Comparison of ENCODE assay signal across 29 mouse cellular contexts in the genomic region with DNA sequence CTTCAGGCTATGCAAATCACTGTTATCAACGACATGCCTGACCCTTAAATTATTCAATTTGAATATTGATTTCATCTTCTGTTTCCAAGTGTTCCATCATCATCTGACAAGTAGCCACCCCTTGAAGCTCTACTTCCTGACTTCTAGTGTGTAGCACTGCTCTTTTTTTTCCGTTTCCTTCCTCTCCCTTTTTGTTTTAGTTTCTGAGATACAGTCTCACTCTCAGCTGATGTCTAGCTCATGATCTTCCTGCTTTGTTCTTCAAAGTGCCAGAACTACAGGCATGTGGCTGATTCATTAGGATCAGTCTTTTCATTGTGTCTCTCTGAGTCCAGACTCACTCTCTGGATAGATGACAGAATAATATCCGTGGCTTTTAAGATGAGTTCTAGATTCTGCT. TPM values are rescaled to one million over a fixed set of nuclear protein-coding genes. Genes with fewer than 3 reads are reported as not detected.
DNase-seq lines count a peak whose midpoint lies in the region; ATAC-seq lines count a peak whose summit lies in the region.
"Had no signal": no experiment of that assay in that cellular context is flagged by ENCODE, and none has a peak within 500 bp of the region (broad histone marks: within the 10 kb centered on the region; RNA-seq: fewer than 3 reads in every experiment).

No protein-coding gene starts in this region.

- no peaks in the 10 kb centered on the region for H3K9me3 ChIP-seq in midbrain, embryonic 16.5 days (replicated peaks; ENCODE audit: control insufficient read depth, low read length, poor library complexity, severe bottlenecking)
- H3K9me3 ChIP-seq: embryonic facial prominence, embryonic 12.5 days; embryonic facial prominence, embryonic 15.5 days; G1E; heart, embryonic 12.5 days; heart, embryonic 15.5 days; hindbrain, embryonic 10.5 days; hindbrain, embryonic 13.5 days had no signal

- H3K27me3 ChIP-seq in midbrain, embryonic 16.5 days (ENCODE audit: control insufficient read depth, insufficient read depth, low read depth, low read length) = no peaks in the 10 kb centered on the region
- H3K27me3 ChIP-seq: CH12.LX; embryonic facial prominence, embryonic 12.5 days; embryonic facial prominence, embryonic 15.5 days; heart, embryonic 12.5 days; heart, embryonic 15.5 days; hindbrain, embryonic 13.5 days; Patski had no signal

- H3K4me3 ChIP-seq in midbrain, embryonic 16.5 days (ENCODE audit: low read depth, low read length) = no peak overlapping the region
- H3K4me3 ChIP-seq: embryonic facial prominence, embryonic 12.5 days; embryonic facial prominence, embryonic 15.5 days; heart, embryonic 12.5 days; heart, embryonic 15.5 days; hindbrain, embryonic 10.5 days; hindbrain, embryonic 13.5 days had no signal

- DNase-seq in CD4-positive helper T cell, adult 2 months (ENCODE audit: low read depth, low spot score) = peak; percentile 28
- DNase-seq in induced T-regulatory cell, adult 2 months (ENCODE audit: low read depth) = peak; percentile 17
- DNase-seq in naive thymus-derived CD4-positive, alpha-beta T cell, adult 2 months (ENCODE audit: low read depth) = peak; percentile 59
- no peak for DNase-seq in spleen, postnatal 10 days (ENCODE audit: low spot score in 2 of 2)
- DNase-seq: adrenal gland, adult 2 months; adrenal gland, postnatal 14 days; B cell, adult 2 months; cerebellum, adult 11-12 months; cerebellum, adult 9-10 months; cerebellum, postnatal 14 days; forebrain, postnatal 0 days; gastrocnemius, postnatal 25 days; heart, adult 18-20 months; heart, postnatal 10 days; heart, postnatal 36 days had no signal

- no peak overlapping the region for H3K4me2 ChIP-seq in midbrain, embryonic 16.5 days (ENCODE audit: low read length)
- H3K4me2 ChIP-seq: embryonic facial prominence, embryonic 12.5 days; embryonic facial prominence, embryonic 15.5 days; heart, embryonic 12.5 days; heart, embryonic 15.5 days; hindbrain, embryonic 13.5 days had no signal

- 79% methylated on average over 3 of the region's 3 CpGs for WGBS in midbrain, embryonic 16.5 days

- H3K4me1 ChIP-seq in midbrain, embryonic 16.5 days (ENCODE audit: control insufficient read depth, insufficient read depth, low read length) = no peaks in the 10 kb centered on the region
- H3K4me1 ChIP-seq: embryonic facial prominence, embryonic 12.5 days; embryonic facial prominence, embryonic 15.5 days; heart, embryonic 12.5 days; heart, embryonic 15.5 days; hindbrain, embryonic 10.5 days; hindbrain, embryonic 13.5 days had no signal

- no peaks in the 10 kb centered on the region for H3K36me3 ChIP-seq in midbrain, embryonic 16.5 days (ENCODE audit: control insufficient read depth, insufficient read depth, low read length)
- H3K36me3 ChIP-seq: embryonic facial prominence, embryonic 12.5 days; embryonic facial prominence, embryonic 15.5 days; G1E; heart, embryonic 12.5 days; heart, embryonic 15.5 days; hindbrain, embryonic 10.5 days; hindbrain, embryonic 13.5 days had no signal

- ATAC-seq in CD4-positive, CD25-positive, alpha-beta regulatory T cell, adult 4 months = peak; percentile 61
- ATAC-seq in frontal cortex, adult (ENCODE audit: low TSS enrichment) = no peak
- no peak for ATAC-seq in midbrain, embryonic 16.5 days
- ATAC-seq: forebrain, embryonic 14.5 days; forebrain, postnatal 0 days; hindbrain, embryonic 16.5 days; Patski had no signal

- H3K27ac ChIP-seq in midbrain, embryonic 16.5 days (ENCODE audit: low read length) = no peak overlapping the region
- H3K27ac ChIP-seq: embryonic facial prominence, embryonic 12.5 days; embryonic facial prominence, embryonic 15.5 days; heart, embryonic 15.5 days; hindbrain, embryonic 10.5 days; hindbrain, embryonic 13.5 days had no signal

- no peak overlapping the region for H3K9ac ChIP-seq in midbrain, embryonic 16.5 days (ENCODE audit: low read depth, low read length)
- H3K9ac ChIP-seq: embryonic facial prominence, embryonic 12.5 days; embryonic facial prominence, embryonic 15.5 days; forebrain, postnatal 0 days; heart, embryonic 12.5 days; heart, embryonic 15.5 days; hindbrain, embryonic 13.5 days had no signal

RNA-seq across cellular contexts. Expression of gene Fabp7, which starts 24.0 kb away (rescaled TPM):
- not detected for polyA plus RNA-seq in CD4-positive, CD25-positive, alpha-beta regulatory T cell, adult 4 months (2017; shearing (Covaris generic))
- polyA plus RNA-seq in midbrain, embryonic 16.5 days (2015; fragmentation: Nextera tagmentation; extraction: Ambion mirVana) = 1,482 and 1,875 TPM in 2 replicates
- polyA plus RNA-seq: adrenal gland, adult 2 months; G1E had no signal

RNA-seq across cellular contexts. Expression of gene Smpdl3a, which starts 33.4 kb away (rescaled TPM):
- polyA plus RNA-seq in CD4-positive, CD25-positive, alpha-beta regulatory T cell, adult 4 months (2017; shearing (Covaris generic)) = 100 to 1,000 TPM; 136 to 158 TPM
- polyA plus RNA-seq in midbrain, embryonic 16.5 days (2015; fragmentation: Nextera tagmentation; extraction: Ambion mirVana) = 22.6 and 26.2 TPM in 2 replicates
- polyA plus RNA-seq: G1E had no signal

Comparison
In these comparisons a context has a peak if more than half of its experiments do, and no peak if none do; other contexts are left out.
1. DNase-seq: peak in CD4-positive helper T cell, adult 2 months (single experiment), induced T-regulatory cell, adult 2 months (single experiment) and naive thymus-derived CD4-positive, alpha-beta T cell, adult 2 months (single experiment); none in spleen, postnatal 10 days (0 of 2).
2. RNA of gene Fabp7, which starts 24.0 kb away (polyA plus RNA-seq): 1,482 to 1,875 TPM in midbrain, embryonic 16.5 days; not detected in CD4-positive, CD25-positive, alpha-beta regulatory T cell, adult 4 months; every median in the first group is over 1,000 times any median in the second.